Mouse (Mus musculus) neural tube, embryonic 14.5 days (tissue): ENCODE results near the gene Marc1. TPM values are rescaled to one million over a fixed set of nuclear protein-coding genes. Genes with fewer than 3 reads are reported as not detected.
A peak's percentile ranks its signal among the peaks of the same experiment; 100 is the strongest.

Experiments
- ATAC-seq: fragments of 200-750 bp; cut with Nextera tagmentation; 2 replicates; pipeline ENCODE4 v1.8.0; 2017; ENCODE audit warnings: low read depth, mild to moderate bottlenecking, moderate TSS enrichment, moderate library complexity
- H3K27ac ChIP-seq: fragments of 300-500 bp; sonication (generic); 2 replicates; pipeline ENCODE4 v1.5.1; 2014; ENCODE audit warnings: low read depth, mild to moderate bottlenecking, control low read depth, low read length, moderate library complexity, mixed read lengths
- H3K27me3 ChIP-seq: fragments of 300-500 bp; sonication (generic); 2 replicates; pipeline ENCODE4 v1.6.1; 2014; ENCODE audit warnings: low read length; ENCODE audit not compliant: control insufficient read depth, insufficient read depth
- H3K36me3 ChIP-seq: fragments of 300-500 bp; sonication (generic); 2 replicates; pipeline ENCODE4 v1.6.1; 2014; ENCODE audit warnings: low read length, mixed read lengths; ENCODE audit not compliant: control insufficient read depth, insufficient read depth
- H3K4me1 ChIP-seq: fragments of 300-500 bp; sonication (generic); 2 replicates; pipeline ENCODE4 v1.6.1; 2014; ENCODE audit warnings: low read length; ENCODE audit not compliant: control insufficient read depth, insufficient read depth
- H3K4me2 ChIP-seq: fragments of 300-500 bp; sonication (generic); 2 replicates; pipeline ENCODE4 v1.6.1; 2014; ENCODE audit warnings: mild to moderate bottlenecking, low read depth, low read length, control low read depth
- H3K4me3 ChIP-seq: fragments of 300-500 bp; sonication (generic); 2 replicates; pipeline ENCODE4 v1.5.1; 2014; ENCODE audit warnings: low read depth, low read length, control low read depth, mixed read lengths
- H3K9ac ChIP-seq: fragments of 300-500 bp; sonication (generic); replicated peaks from 2 replicates; pipeline ENCODE4 v1.6.1; 2014; ENCODE audit warnings: low read depth, mild to moderate bottlenecking, control low read depth, low read length, mixed read lengths
- H3K9me3 ChIP-seq: fragments of 300-500 bp; sonication (generic); 2 replicates; pipeline ENCODE4 v1.6.1; 2016; ENCODE audit warnings: low read length; ENCODE audit not compliant: control insufficient read depth
- WGBS: fragments of 180-500 bp; shearing (Covaris S2); extraction: QIAGEN DNeasy Blood & Tissue Kit; methylation state at CpG from one replicate; pipeline ENCODE4 v1.1.7; 2014; 5-methylcytosine and 5-hydroxymethylcytosine counted together
- polyA plus RNA-seq: library from polyadenylated mRNA; unstranded; fragments of >200 nt; fragmentation: Nextera tagmentation; extraction: Ambion mirVana; gene quantifications from 2 replicates; pipeline ENCODE4 v1.2.1, GENCODE M21; 2014

The Marc1 gene
- polyA plus RNA-seq, 1 experiment from 2014 or later: 0.21 TPM

DNA sequence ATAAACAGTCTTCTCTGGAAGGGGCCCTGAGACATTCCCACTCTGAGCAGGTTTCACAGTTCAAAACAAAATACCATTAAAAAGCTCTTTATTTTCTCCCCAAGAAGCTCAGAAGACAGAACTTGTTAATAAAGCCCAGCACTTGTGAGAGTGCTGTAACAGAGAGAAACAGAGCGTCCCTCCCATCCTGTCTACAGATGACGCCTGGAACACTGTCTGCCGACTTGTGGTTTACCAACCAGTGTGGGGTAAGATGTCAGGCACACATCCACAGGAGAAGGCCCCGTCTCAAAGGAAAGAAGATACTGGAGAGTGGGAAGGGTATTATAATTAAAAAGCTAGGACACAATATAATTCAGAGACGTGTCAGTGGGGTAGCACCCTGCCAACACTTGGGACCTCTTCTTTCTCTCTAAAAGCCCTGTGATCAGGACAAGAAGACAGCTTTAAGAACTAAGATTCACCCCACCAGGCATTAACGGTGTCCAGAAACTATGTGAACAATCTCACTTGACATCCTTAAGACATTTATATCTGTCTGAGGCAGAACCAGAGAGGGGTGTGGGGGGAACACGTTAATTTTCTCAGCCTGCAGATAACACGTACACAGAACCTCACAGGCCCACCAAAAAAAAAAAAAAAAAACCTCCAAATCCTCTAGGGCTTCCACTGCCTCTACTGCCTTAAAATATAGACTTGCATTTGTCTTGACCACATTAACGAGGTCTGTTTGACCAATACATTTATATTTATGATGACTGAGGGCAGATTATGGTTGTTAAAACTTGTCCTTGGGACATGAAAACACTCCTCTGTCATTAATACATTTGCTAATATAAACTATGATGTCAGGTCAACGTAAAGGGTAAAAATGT is 29.6 kb downstream of the Marc1 start:
- ATAC-seq: no peak
- H3K4me1 ChIP-seq: no peaks in the 10 kb centered on the region
- H3K27ac ChIP-seq: no peak overlapping the region
- no peaks in the 10 kb centered on the region for H3K36me3 ChIP-seq
- no peaks in the 10 kb centered on the region for H3K27me3 ChIP-seq
- no peak overlapping the region for H3K4me3 ChIP-seq
- no peak overlapping the region for H3K4me2 ChIP-seq
- WGBS: 78% methylated on average over 10 of the region's 10 CpGs
- H3K9me3 ChIP-seq: no peaks in the 10 kb centered on the region
- no peak overlapping the region for H3K9ac ChIP-seq

DNA sequence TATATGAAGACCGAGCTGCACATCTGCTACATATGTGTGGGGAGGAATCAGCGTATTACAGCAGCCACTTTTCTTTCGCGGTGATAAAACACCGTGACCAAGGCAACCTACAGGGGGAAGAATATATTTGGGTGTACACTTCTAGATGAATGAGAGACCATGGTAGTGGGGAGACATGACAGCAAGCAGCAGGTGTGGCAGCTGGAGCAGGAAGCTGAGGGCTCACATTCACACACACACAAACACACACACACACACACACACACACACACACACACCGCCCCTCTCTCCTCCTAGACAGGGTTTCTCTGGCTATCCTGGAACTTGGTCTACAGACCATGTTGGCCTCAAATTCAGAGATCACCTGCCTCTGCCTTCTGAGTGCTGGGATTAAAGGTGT is 33.0 kb downstream of the Marc1 start:
- no peak overlapping the region for H3K4me2 ChIP-seq
- no peaks in the 10 kb centered on the region for H3K9me3 ChIP-seq
- WGBS: 93% methylated on average over 6 of the region's 6 CpGs
- no peak overlapping the region for H3K4me3 ChIP-seq
- H3K4me1 ChIP-seq: no peaks in the 10 kb centered on the region
- H3K36me3 ChIP-seq: no peaks in the 10 kb centered on the region
- H3K9ac ChIP-seq: no peak overlapping the region
- no peaks in the 10 kb centered on the region for H3K27me3 ChIP-seq
- no peak overlapping the region for H3K27ac ChIP-seq
- ATAC-seq: no peak

GRCm38 (mm10) chr1:184777061-184777795 is 33.9 kb downstream of the Marc1 start:
- WGBS: 38% methylated on average over 22 of the region's 22 CpGs
- H3K4me2 ChIP-seq: no peak overlapping the region

DNA sequence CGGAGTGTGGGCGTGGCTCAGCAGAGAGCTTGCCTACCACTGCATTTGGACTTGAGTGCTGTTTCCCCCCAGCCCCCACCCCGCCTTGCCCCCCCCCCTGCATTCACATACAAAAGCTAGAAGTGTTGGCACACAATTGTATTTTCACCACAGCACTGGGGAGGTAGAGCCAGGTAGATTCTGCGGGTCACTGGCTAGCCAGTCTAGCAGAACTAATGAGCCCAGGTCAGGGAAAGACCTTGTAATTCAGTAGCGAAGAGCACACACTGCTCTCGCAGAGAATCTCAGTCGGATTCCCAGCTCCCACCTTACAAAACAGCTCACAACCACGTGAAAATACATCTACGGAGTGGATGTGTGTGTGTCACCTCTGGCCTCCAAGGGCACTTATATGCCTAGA is 35.8 kb downstream of the Marc1 start:
- H3K9ac ChIP-seq: no peak overlapping the region
- no peaks in the 10 kb centered on the region for H3K36me3 ChIP-seq
- 57% methylated on average over 9 of the region's 9 CpGs for WGBS
- H3K4me2 ChIP-seq: no peak overlapping the region
- no peaks in the 10 kb centered on the region for H3K4me1 ChIP-seq
- no peaks in the 10 kb centered on the region for H3K9me3 ChIP-seq
- ATAC-seq: no peak
- H3K27me3 ChIP-seq: no peaks in the 10 kb centered on the region
- no peak overlapping the region for H3K27ac ChIP-seq
- H3K4me3 ChIP-seq: no peak overlapping the region

More at GRCm38 (mm10) chr1:184777061-184777795, 33.9 kb downstream of the Marc1 start:
- no peaks in the 10 kb centered on the region for H3K27me3 ChIP-seq
- no peak overlapping the region for H3K9ac ChIP-seq
- H3K9me3 ChIP-seq: no peaks in the 10 kb centered on the region
- no peak overlapping the region for H3K27ac ChIP-seq
- no peak overlapping the region for H3K4me3 ChIP-seq
- H3K36me3 ChIP-seq: no peaks in the 10 kb centered on the region
- ATAC-seq: no peak
- H3K4me1 ChIP-seq: no peaks in the 10 kb centered on the region

DNA sequence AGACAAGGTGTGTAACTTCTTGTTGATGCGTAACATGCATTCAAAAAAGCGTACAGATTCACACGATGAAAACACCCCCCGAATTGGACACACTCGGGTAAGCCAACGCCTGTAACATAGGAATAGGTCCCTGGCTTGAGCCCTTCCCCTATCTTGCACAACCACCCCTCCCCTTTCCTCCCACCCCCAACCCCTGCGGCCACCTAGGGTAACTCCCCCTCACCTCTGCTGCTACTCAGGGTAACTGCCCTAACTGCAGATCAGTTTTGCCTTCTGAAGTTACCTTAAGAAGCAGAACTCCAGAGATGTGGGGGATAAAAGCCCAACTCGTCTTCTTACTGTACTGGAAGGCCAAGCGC is 39.2 kb downstream of the Marc1 start:
- Histone ChIP-seq H3K9me3 (no peaks in the 10 kb centered on the region), H3K4me2 (no peak overlapping the region), H3K4me1 (no peaks in the 10 kb centered on the region), H3K27me3 (no peaks in the 10 kb centered on the region), H3K9ac (no peak overlapping the region), H3K4me3 (no peak overlapping the region), H3K36me3 (no peaks in the 10 kb centered on the region), H3K27ac (no peak overlapping the region)
- 12% methylated on average over 9 of the region's 9 CpGs for WGBS
- ATAC-seq: no peak

GRCm38 (mm10) chr1:184771202-184771890 is 39.8 kb downstream of the Marc1 start:
- Histone ChIP-seq H3K36me3 (no peaks in the 10 kb centered on the region), H3K9ac (no peak overlapping the region), H3K4me3 (no peak overlapping the region), H3K27ac (no peak overlapping the region), H3K9me3 (no peaks in the 10 kb centered on the region), H3K27me3 (no peaks in the 10 kb centered on the region), H3K4me2 (no peak overlapping the region), H3K4me1 (no peaks in the 10 kb centered on the region)
- peak; percentile 34; the same call in 1 of the 2 replicates for ATAC-seq
- WGBS: 26% methylated on average over 18 of the region's 18 CpGs

DNA sequence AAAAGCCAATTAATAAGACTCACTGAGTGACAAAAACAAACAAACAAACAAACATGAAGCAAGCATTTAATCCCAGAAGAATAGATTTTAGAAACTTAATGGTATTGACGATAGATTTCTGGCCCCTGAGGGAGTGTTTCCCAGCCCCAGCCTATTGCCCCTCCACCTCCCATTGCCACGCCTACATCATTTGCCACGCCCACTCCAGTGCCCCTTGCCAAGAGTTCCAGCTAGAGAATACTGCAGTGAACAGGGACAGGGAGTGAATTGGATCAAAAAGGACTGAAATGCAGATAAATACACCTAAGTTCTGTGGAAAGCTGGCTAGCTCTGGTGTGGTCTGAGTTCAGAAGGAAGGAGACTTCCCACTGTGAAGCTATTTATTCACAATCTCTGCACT is 47.2 kb downstream of the Marc1 start:
- H3K4me1 ChIP-seq: no peaks in the 10 kb centered on the region
- no peak overlapping the region for H3K4me3 ChIP-seq
- 43% methylated on average over 3 of the region's 3 CpGs for WGBS
- no peak overlapping the region for H3K9ac ChIP-seq
- no peaks in the 10 kb centered on the region for H3K9me3 ChIP-seq
- H3K4me2 ChIP-seq: no peak overlapping the region
- H3K27ac ChIP-seq: no peak overlapping the region
- no peaks in the 10 kb centered on the region for H3K27me3 ChIP-seq
- no peak for ATAC-seq
- H3K36me3 ChIP-seq: no peaks in the 10 kb centered on the region

GRCm38 (mm10) chr1:184762941-184763340 is 48.2 kb downstream of the Marc1 start:
- Histone ChIP-seq H3K4me1 (no peaks in the 10 kb centered on the region), H3K36me3 (no peaks in the 10 kb centered on the region), H3K4me3 (no peak overlapping the region), H3K4me2 (no peak overlapping the region), H3K27me3 (no peaks in the 10 kb centered on the region), H3K9me3 (no peaks in the 10 kb centered on the region), H3K27ac (no peak overlapping the region), H3K9ac (no peak overlapping the region)
- ATAC-seq: no peak
- 45% methylated on average over 5 of the region's 5 CpGs for WGBS

GRCm38 (mm10) chr1:184761988-184762387 is 49.1 kb downstream of the Marc1 start:
- H3K4me2 ChIP-seq: no peak overlapping the region
- no peak overlapping the region for H3K9ac ChIP-seq
- no peaks in the 10 kb centered on the region for H3K4me1 ChIP-seq
- no peak for ATAC-seq
- H3K9me3 ChIP-seq: no peaks in the 10 kb centered on the region
- no peak overlapping the region for H3K4me3 ChIP-seq
- no peaks in the 10 kb centered on the region for H3K36me3 ChIP-seq
- no peaks in the 10 kb centered on the region for H3K27me3 ChIP-seq
- no peak overlapping the region for H3K27ac ChIP-seq
- WGBS: 76% methylated on average over 4 of the region's 4 CpGs
